Mouse (Mus musculus): ENCODE data around the gene Adprhl2. TPM values are rescaled to one million over a fixed set of nuclear protein-coding genes. Genes with fewer than 3 reads are reported as not detected.
A peak's percentile ranks its signal among the peaks of the same experiment; 100 is the strongest.

Adprhl2 gene
- polyA plus RNA-seq, 1 experiment from 2014 or later, result 64.5 TPM

DNA sequence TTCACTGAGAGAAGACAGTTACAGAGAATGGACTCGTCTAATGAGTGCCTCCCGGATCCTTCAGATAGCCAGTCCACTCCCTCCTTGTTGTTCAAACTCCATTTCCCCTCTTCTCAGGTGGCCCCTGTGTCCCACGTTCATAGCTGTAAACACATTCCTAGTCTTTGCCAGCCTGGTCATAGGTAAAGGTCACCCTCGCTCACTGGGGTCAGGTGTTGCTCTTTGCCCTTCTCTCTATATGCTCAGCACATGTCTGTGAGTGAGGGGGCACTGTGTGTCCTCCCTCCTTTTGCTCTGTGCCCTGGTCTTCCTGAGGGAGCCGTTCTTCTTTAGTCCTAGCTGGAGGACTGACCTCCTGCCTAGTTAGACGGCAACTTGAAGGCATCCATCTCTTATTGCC, 1.7 kb downstream of the Adprhl2 start:
- ATAC-seq (replicated peaks; ENCODE audit: low FRiP score, low read depth) (no peak), DNase-seq (ENCODE audit: low spot score) (no peak)
- H3K9me3 ChIP-seq (replicated peaks; ENCODE audit: low read length), result no peaks in the 10 kb centered on the region
- H3K4me1 ChIP-seq (replicated peaks; ENCODE audit: insufficient read depth, low read length), result peaks cover 10% of the 10 kb centered on the region; the same call in 1 of the 2 replicates
- no peaks in the 10 kb centered on the region for H3K27me3 ChIP-seq (ENCODE audit: insufficient read depth, low read length)
- H3K4me2 ChIP-seq (ENCODE audit: low read length), result no peak overlapping the region
- no peak for TF ChIP-seq CTCF (IDR thresholded peaks at IDR 0.05; ENCODE audit: low read depth)
- 81% methylated on average over 6 of the region's 6 CpGs for WGBS
- no peak overlapping the region for H3K27ac ChIP-seq
- H3K9ac ChIP-seq (ENCODE audit: low read depth, low read length), result no peak overlapping the region
- peaks cover 25% of the 10 kb centered on the region for H3K36me3 ChIP-seq (ENCODE audit: insufficient read depth, low read length)
- no peak overlapping the region for H3K4me3 ChIP-seq (replicated peaks; ENCODE audit: low read depth, low read length)

DNA sequence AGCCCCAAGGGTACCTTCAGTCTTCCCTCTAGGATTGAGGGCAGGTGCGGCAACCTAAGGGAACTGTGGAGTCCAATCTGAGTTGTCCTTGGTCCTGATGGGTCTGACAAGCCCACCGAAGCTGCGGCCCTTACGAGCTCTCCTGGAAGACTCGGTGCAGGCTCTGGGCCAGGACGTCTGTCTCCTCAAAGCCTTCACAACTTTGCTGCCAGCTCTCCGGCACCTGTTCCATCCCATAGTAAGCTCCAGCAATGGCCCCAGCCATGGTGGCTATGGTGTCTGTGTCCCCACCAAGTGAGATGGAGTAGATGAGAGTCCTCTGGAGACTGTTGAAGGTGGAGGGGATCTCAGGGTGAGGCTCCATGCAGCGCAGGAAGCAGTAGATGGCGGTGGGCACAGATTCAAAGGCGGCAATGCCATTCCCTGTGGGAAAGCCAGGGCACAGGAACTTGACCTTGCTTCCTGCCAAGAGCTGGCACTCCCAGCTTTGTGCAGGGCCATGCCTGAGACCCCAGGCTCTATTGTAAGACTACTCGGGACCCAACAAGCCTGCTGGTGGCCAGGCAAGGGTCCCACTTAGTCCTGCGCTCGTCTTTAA, 5.0 kb downstream of the Adprhl2 start:
- Histone ChIP-seq H3K4me3 (replicated peaks; ENCODE audit: low read depth, low read length) (no peak overlapping the region), H3K27ac (peak overlapping the region; percentile 9; the same call in 1 of the 2 replicates), H3K36me3 (ENCODE audit: insufficient read depth, low read length) (peaks cover 25% of the 10 kb centered on the region), H3K9me3 (replicated peaks; ENCODE audit: low read length) (no peaks in the 10 kb centered on the region), H3K4me1 (replicated peaks; ENCODE audit: insufficient read depth, low read length) (peaks cover 14% of the 10 kb centered on the region; the same call in 1 of the 2 replicates), H3K27me3 (ENCODE audit: insufficient read depth, low read length) (no peaks in the 10 kb centered on the region), H3K9ac (ENCODE audit: low read depth, low read length) (no peak overlapping the region), H3K4me2 (ENCODE audit: low read length) (no peak overlapping the region)
- ATAC-seq (replicated peaks; ENCODE audit: low FRiP score, low read depth), result no peak
- no peak for DNase-seq (ENCODE audit: low spot score)
- TF ChIP-seq CTCF (IDR thresholded peaks at IDR 0.05; ENCODE audit: low read depth), result no peak
- 91% methylated on average over 13 of the region's 13 CpGs for WGBS

DNA sequence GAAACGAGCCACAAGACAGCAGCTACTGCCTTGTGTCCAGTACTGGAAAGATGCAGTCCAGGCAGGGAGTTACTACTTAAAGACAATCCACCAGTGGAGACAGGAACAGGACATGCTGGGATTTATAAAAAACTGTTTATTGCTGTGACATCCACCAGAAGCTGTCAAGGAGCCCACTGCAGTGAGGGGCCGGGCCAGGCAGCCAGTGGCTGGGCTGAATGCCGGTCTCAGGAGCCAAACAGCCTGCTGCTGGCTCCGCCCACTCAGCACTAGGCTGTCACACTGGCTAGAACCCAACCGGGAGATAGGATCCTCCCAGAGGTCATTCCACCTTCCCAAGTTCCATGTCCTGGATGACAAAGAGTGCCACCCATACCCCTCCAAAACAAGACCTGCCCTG, 5.6 kb downstream of the Adprhl2 start:
- Histone ChIP-seq H3K9ac (ENCODE audit: low read depth, low read length) (no peak overlapping the region), H3K4me2 (ENCODE audit: low read length) (no peak overlapping the region), H3K4me1 (replicated peaks; ENCODE audit: insufficient read depth, low read length) (peaks cover 13% of the 10 kb centered on the region; the same call in 1 of the 2 replicates), H3K36me3 (ENCODE audit: insufficient read depth, low read length) (peaks cover 25% of the 10 kb centered on the region), H3K27ac (peak overlapping the region; percentile 9; the same call in 1 of the 2 replicates), H3K9me3 (replicated peaks; ENCODE audit: low read length) (no peaks in the 10 kb centered on the region), H3K4me3 (replicated peaks; ENCODE audit: low read depth, low read length) (no peak overlapping the region), H3K27me3 (ENCODE audit: insufficient read depth, low read length) (no peaks in the 10 kb centered on the region)
- peak; percentile 9 for DNase-seq (ENCODE audit: low spot score)
- WGBS, result 41% methylated on average over 5 of the region's 5 CpGs
- ATAC-seq (replicated peaks; ENCODE audit: low FRiP score, low read depth), result no peak
- TF ChIP-seq CTCF (IDR thresholded peaks at IDR 0.05; ENCODE audit: low read depth), result no peak

DNA sequence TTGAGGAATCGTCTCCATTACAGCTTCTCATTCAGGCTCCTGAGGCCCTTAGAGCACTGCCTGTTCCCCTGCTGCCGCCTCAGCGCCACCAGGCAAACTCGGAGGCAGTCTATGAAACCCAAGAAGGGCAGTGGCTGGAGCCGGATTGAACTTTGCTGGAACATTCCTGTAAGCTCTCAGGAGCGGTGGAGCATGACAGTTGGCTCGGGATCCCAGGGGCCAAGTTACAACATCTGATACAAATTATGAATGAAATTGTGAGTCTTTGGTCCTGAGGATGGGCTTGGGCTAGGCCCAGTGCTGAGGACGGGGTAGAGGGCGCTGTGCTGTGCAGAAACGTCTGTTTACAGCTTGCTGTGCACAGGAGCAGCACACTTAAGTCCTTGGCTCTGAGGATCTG, 7.1 kb downstream of the Adprhl2 start:
- peak overlapping the region; percentile 60; the same call in 1 of the 2 replicates for H3K27ac ChIP-seq
- peak; percentile 65 for ATAC-seq (replicated peaks; ENCODE audit: low FRiP score, low read depth)
- peak; percentile 87 for DNase-seq (ENCODE audit: low spot score)

DNA sequence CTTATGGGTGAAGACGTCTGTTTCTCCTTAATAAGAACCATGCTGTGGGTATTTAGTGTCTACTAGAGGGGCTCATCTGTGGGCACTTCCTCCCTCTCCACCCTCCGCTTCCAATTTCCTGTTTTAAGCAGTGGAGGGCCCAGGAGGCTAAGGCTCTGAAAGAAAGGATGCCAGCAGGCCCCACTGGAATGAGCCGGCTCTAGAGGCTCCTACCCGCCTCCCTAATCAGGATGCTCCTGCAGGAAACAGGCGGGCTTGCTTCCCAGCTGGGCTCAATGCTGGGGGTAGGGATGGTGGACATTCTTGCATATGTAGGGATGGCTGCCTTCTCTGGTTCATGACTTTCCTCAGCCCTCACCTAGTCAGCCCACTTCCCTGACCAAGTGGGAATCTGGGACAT, 8.3 kb downstream of the Adprhl2 start:
- peak; percentile 24 for DNase-seq (ENCODE audit: low spot score)
- H3K27ac ChIP-seq, result no peak overlapping the region
- no peaks in the 10 kb centered on the region for H3K27me3 ChIP-seq (ENCODE audit: insufficient read depth, low read length)
- H3K4me3 ChIP-seq (replicated peaks; ENCODE audit: low read depth, low read length), result no peak overlapping the region
- no peak for TF ChIP-seq CTCF (IDR thresholded peaks at IDR 0.05; ENCODE audit: low read depth)
- H3K4me1 ChIP-seq (replicated peaks; ENCODE audit: insufficient read depth, low read length), result peaks cover 10% of the 10 kb centered on the region; the same call in 1 of the 2 replicates
- no peak overlapping the region for H3K4me2 ChIP-seq (ENCODE audit: low read length)
- ATAC-seq (replicated peaks; ENCODE audit: low FRiP score, low read depth), result no peak
- peaks cover 25% of the 10 kb centered on the region for H3K36me3 ChIP-seq (ENCODE audit: insufficient read depth, low read length)
- H3K9ac ChIP-seq (ENCODE audit: low read depth, low read length), result no peak overlapping the region
- H3K9me3 ChIP-seq (replicated peaks; ENCODE audit: low read length), result no peaks in the 10 kb centered on the region
- WGBS, result 50% methylated on average over 5 of the region's 5 CpGs

More for the DNA sequence above, 7.1 kb downstream of the Adprhl2 start:
- Histone ChIP-seq H3K4me3 (replicated peaks; ENCODE audit: low read depth, low read length) (no peak overlapping the region), H3K4me2 (ENCODE audit: low read length) (0 out of 2 replicates have a peak overlapping the region, but pooled peaks have one; percentile 11), H3K36me3 (ENCODE audit: insufficient read depth, low read length) (peaks cover 25% of the 10 kb centered on the region), H3K9ac (ENCODE audit: low read depth, low read length) (no peak overlapping the region), H3K27me3 (ENCODE audit: insufficient read depth, low read length) (no peaks in the 10 kb centered on the region), H3K4me1 (replicated peaks; ENCODE audit: insufficient read depth, low read length) (peaks cover 10% of the 10 kb centered on the region; the same call in 1 of the 2 replicates), H3K9me3 (replicated peaks; ENCODE audit: low read length) (no peaks in the 10 kb centered on the region)
- TF ChIP-seq CTCF (IDR thresholded peaks at IDR 0.05; ENCODE audit: low read depth), result peak; percentile 50
- WGBS, result 27% methylated on average over 10 of the region's 10 CpGs

DNA sequence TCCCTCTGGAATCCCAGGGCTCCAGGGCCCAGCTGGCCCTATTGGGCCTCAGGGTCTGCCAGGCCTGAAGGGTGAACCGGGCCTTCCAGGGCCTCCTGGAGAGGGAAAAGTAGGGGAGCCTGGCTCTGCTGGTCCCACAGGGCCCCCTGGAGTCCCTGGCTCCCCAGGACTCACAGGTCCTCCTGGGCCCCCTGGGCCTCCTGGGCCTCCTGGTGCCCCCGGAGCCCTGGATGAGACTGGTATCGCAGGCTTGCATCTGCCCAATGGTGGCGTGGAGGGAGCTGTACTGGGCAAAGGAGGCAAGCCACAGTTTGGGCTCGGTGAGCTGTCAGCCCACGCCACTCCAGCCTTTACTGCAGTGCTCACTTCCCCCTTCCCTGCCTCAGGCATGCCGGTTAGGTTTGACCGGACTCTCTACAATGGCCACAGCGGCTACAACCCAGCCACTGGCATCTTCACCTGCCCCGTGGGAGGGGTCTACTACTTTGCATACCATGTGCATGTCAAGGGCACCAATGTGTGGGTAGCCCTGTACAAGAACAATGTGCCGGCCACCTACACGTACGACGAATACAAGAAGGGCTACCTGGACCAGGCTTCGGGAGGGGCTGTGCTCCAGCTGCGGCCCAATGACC, 9.8 kb downstream of the Adprhl2 start:
- Histone ChIP-seq H3K4me3 (replicated peaks; ENCODE audit: low read depth, low read length) (no peak overlapping the region), H3K36me3 (ENCODE audit: insufficient read depth, low read length) (peaks cover 11% of the 10 kb centered on the region), H3K4me2 (ENCODE audit: low read length) (no peak overlapping the region), H3K9me3 (replicated peaks; ENCODE audit: low read length) (no peaks in the 10 kb centered on the region), H3K27ac (no peak overlapping the region), H3K9ac (ENCODE audit: low read depth, low read length) (no peak overlapping the region), H3K27me3 (ENCODE audit: insufficient read depth, low read length) (no peaks in the 10 kb centered on the region), H3K4me1 (replicated peaks; ENCODE audit: insufficient read depth, low read length) (peaks cover 10% of the 10 kb centered on the region; the same call in 1 of the 2 replicates)
- 95% methylated on average over 16 of the region's 16 CpGs for WGBS
- ATAC-seq (replicated peaks; ENCODE audit: low FRiP score, low read depth) (no peak), DNase-seq (ENCODE audit: low spot score) (no peak)
- no peak for TF ChIP-seq CTCF (IDR thresholded peaks at IDR 0.05; ENCODE audit: low read depth)

Measured in kidney, postnatal 0 days (tissue).